Mouse (Mus musculus): Measurements from ENCODE around the gene Srrm4. TPM values are rescaled to one million over a fixed set of nuclear protein-coding genes. Genes with fewer than 3 reads are reported as not detected.

Gene Srrm4
- polyA plus RNA-seq, 1 experiment from 2014 or later, result 23.7 TPM

DNA sequence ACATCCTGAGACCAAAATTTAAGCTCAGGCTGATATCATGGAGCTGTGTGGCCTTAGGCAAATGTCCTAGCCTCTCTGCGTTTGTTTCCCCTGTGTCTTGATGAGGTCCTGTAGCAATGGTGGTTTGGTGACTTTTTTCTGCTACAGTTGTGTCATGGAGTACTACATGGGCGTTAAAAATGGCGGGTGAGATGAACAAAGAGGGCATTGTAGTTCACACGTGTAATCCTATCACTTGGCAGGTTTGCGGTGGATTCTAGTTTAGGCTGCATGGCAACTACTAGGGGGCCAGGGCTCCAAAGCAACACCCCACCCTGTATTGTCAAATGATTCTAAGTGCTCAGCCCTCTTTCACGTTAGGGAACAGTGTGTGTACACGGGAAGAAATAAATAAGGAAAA is 21.1 kb downstream of the Srrm4 start:
- Histone ChIP-seq H3K4me1 (peaks cover 60% of the 10 kb centered on the region), H3K27ac (peak overlapping the region; percentile 43; the same call in 1 of the 2 replicates), H3K4me2 (replicated peaks) (no peak overlapping the region), H3K36me3 (no peaks in the 10 kb centered on the region), H3K9ac (no peak overlapping the region), H3K4me3 (no peak overlapping the region), H3K27me3 (replicated peaks) (no peaks in the 10 kb centered on the region), H3K9me3 (no peaks in the 10 kb centered on the region)
- WGBS, result 49% methylated on average over 7 of the region's 7 CpGs
- no peak for ATAC-seq (ENCODE audit: low FRiP score, low read depth)

DNA sequence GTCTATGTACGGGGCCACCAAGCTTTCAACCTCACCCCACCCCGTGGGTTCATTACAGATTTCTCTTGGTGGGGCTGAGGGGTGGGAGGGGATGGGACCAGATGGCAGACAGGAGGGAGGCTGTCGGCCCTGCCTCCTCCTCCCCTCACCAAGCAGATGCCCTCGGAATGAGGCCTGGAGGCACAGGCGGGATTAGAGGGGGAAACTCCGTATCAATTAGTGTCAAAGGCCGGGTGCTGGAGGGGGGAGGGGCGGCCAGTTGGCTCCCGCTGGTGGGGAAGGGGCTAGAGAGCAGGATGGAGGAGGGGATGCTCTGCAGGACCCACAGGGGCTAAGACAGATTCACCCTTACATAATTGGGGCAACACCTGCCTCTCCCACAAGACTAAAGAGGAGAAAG is 22.0 kb downstream of the Srrm4 start:
- WGBS, result 4% methylated on average over 9 of the region's 9 CpGs
- Histone ChIP-seq H3K4me3 (no peak overlapping the region), H3K4me1 (peaks cover 58% of the 10 kb centered on the region), H3K9me3 (no peaks in the 10 kb centered on the region), H3K4me2 (replicated peaks) (peak overlapping the region; percentile 37), H3K27ac (0 out of 2 replicates have a peak overlapping the region, but pooled peaks have one; percentile 53), H3K9ac (peak overlapping the region; percentile 47; the same call in 1 of the 2 replicates), H3K27me3 (replicated peaks) (no peaks in the 10 kb centered on the region), H3K36me3 (no peaks in the 10 kb centered on the region)
- peak; percentile 75 for ATAC-seq (ENCODE audit: low FRiP score, low read depth)

DNA sequence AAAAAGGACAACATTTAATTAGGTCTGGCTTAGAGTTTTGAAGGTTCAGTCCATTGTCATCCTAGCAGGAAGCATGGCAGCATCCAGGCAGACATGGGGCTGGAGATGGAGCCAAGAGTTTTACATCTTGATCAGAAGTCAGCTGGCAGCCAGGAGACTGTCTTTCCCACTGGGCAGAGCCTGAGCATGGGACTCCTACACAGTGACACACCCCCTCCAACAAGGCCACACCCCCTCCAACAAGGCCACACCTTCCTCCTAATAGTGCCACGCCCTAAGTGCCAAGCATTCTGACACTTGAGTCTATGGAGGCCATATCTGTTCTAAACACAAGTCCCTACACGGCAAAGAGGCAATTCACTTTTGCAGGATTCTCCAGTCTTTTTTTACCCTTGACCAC is 23.6 kb downstream of the Srrm4 start:
- no peak for ATAC-seq (ENCODE audit: low FRiP score, low read depth)
- no peak overlapping the region for H3K4me2 ChIP-seq (replicated peaks)
- no peak overlapping the region for H3K4me3 ChIP-seq
- H3K36me3 ChIP-seq, result no peaks in the 10 kb centered on the region
- 91% methylated on average over 2 of the region's 2 CpGs for WGBS
- no peak overlapping the region for H3K9ac ChIP-seq
- peaks cover 42% of the 10 kb centered on the region for H3K4me1 ChIP-seq
- H3K9me3 ChIP-seq, result no peaks in the 10 kb centered on the region
- no peaks in the 10 kb centered on the region for H3K27me3 ChIP-seq (replicated peaks)
- H3K27ac ChIP-seq, result no peak overlapping the region

DNA sequence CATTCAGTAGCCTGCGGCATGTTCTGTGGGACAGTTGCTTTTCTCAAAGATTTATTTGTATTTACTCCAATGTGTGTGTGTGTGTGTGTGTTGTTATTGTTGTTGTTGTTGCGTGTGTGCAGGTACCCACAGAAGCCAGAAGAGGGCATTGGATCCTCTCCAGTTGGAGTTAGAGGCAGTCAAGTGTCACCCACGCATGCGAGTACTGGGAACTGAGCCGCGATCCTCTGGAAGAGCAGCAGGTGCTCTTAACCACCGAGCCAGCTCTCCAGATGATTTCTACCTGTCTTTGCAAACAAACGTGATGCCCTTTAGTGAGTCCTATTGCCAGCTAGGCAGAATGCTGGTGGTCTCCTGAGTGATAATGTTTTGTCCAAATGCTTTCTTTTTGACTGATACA is 24.3 kb downstream of the Srrm4 start:
- Histone ChIP-seq H3K4me1 (peaks cover 35% of the 10 kb centered on the region), H3K27me3 (replicated peaks) (no peaks in the 10 kb centered on the region), H3K9me3 (no peaks in the 10 kb centered on the region), H3K4me3 (no peak overlapping the region), H3K36me3 (no peaks in the 10 kb centered on the region), H3K4me2 (replicated peaks) (no peak overlapping the region), H3K27ac (no peak overlapping the region), H3K9ac (no peak overlapping the region)
- ATAC-seq (ENCODE audit: low FRiP score, low read depth), result no peak
- 90% methylated on average over 8 of the region's 8 CpGs for WGBS

DNA sequence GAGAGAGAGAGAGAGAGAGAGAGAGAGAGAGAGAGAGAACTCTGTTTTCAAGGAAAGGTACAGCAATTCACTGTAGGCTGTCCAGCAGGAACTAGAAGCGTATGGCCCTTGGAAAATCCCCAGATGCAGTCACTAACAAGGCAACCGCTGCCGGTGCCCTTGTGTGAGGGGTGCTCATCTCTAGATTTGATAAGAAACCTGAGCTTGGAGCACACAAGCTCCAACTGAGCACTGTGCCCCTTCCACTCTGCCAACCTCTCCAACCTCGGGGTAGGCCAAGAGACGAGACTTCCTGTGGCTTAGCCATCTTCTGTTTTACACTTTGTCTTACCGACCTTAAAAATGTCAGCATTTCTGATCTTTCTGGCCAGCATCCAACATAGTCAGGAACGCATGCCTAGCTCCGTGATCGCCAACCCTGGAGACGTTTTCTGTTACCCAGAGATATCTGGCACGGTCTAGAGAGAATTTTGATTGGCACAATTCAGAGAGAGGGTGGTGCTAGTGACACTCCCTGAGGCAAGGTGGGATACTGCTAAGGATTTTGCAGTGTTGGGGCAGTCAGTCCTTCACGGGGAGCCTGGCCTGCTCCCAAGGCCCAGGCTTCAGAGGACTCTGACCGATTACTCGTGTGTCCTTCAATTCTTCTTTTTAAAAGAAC is 25.1 kb downstream of the Srrm4 start:
- Histone ChIP-seq H3K36me3 (no peaks in the 10 kb centered on the region), H3K27ac (no peak overlapping the region), H3K9ac (no peak overlapping the region), H3K9me3 (no peaks in the 10 kb centered on the region), H3K4me3 (no peak overlapping the region), H3K27me3 (replicated peaks) (no peaks in the 10 kb centered on the region), H3K4me2 (replicated peaks) (no peak overlapping the region), H3K4me1 (peaks cover 29% of the 10 kb centered on the region)
- ATAC-seq (ENCODE audit: low FRiP score, low read depth), result no peak
- WGBS, result 78% methylated on average over 14 of the region's 14 CpGs

DNA sequence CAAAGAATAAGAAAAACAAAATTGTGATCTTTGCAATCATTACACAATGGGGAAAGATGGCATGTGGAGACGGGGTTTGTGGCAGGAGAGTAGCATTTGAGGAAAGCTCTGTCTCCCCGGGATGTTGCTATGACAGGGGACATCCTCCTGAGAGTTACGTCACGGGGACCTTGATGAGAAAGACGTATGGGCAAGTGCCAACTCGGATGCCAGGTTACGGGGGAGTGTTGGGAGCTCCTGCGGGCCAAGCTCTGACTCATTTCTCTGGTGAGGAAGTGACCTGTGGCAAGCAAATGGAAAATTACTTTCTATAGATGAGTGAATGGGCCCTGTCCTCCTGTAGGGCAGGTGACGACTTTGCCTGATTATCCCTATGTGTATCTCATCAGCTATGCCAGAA is 26.0 kb downstream of the Srrm4 start:
- Histone ChIP-seq H3K36me3 (no peaks in the 10 kb centered on the region), H3K27me3 (replicated peaks) (no peaks in the 10 kb centered on the region), H3K4me2 (replicated peaks) (no peak overlapping the region), H3K4me1 (peaks cover 19% of the 10 kb centered on the region), H3K27ac (no peak overlapping the region), H3K9ac (no peak overlapping the region), H3K4me3 (no peak overlapping the region), H3K9me3 (no peaks in the 10 kb centered on the region)
- ATAC-seq (ENCODE audit: low FRiP score, low read depth), result no peak
- 87% methylated on average over 9 of the region's 9 CpGs for WGBS

DNA sequence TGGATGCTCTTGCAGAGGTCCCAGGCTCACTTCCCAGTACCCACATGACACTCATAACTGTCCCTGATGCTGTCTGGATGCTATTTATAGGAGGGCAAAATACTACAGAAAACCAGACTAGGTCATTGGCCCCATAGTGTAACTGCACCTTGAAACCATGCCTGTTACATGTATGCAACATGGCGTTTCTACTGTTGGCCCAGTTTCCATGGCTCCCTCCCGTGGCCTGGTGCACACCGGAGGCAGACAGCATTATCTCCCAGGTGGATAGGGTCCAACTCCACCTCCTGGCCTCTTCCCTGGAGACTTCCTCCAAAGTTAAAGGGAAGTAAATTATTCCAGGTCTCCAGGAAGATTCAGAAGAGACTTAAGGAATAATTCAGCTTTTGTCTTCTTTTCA is 27.2 kb downstream of the Srrm4 start:
- Histone ChIP-seq H3K27me3 (replicated peaks) (no peaks in the 10 kb centered on the region), H3K4me2 (replicated peaks) (no peak overlapping the region), H3K4me3 (no peak overlapping the region), H3K4me1 (peaks cover 8% of the 10 kb centered on the region), H3K9me3 (no peaks in the 10 kb centered on the region), H3K36me3 (no peaks in the 10 kb centered on the region), H3K9ac (no peak overlapping the region), H3K27ac (no peak overlapping the region)
- 81% methylated on average over 3 of the region's 3 CpGs for WGBS
- no peak for ATAC-seq (ENCODE audit: low FRiP score, low read depth)

DNA sequence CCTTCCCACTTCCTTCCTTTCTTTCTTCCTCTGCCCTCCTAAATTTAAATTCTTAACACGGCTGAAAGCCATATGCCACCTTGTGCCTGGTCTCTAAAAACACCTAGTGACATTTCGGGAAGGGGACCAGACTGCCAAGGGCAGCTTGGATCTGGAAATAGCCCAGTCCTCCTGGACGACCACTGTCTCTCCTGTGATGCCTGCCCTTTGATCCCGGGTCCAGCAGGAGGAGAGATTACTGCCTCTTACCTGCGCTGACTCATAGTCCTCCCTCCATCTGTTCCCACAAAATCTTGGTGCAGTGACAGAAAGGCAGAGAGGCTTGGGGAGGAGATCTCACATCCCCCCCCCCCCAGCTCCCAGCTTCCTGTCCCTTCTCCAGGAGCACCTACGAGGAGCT is 27.9 kb downstream of the Srrm4 start:
- Histone ChIP-seq H3K9me3 (no peaks in the 10 kb centered on the region), H3K36me3 (no peaks in the 10 kb centered on the region), H3K27ac (no peak overlapping the region), H3K9ac (no peak overlapping the region), H3K4me2 (replicated peaks) (no peak overlapping the region), H3K27me3 (replicated peaks) (no peaks in the 10 kb centered on the region), H3K4me1 (peaks cover 2% of the 10 kb centered on the region; the same call in 1 of the 2 replicates), H3K4me3 (no peak overlapping the region)
- 72% methylated on average over 6 of the region's 6 CpGs for WGBS
- ATAC-seq (ENCODE audit: low FRiP score, low read depth), result no peak

DNA sequence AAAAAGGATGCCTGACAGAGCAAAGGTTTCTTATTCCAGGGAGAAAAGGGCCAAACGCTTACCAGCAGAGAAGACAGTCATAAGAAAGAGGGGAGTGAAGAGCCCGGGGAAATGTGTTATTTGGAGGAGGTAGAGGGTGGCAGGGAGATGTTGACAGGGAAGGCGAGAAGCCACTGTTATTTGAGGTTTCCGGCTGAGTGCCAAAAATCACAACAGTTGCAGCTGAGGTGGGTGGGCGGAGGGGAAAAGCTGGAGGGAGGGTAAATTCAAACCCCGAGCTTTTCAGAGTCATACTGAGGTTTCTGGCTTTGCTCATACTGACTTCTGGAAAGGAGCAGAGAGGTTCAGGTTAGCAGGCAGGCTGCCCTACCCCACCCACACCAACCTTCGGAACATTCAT is 32.5 kb downstream of the Srrm4 start:
- no peak overlapping the region for H3K9ac ChIP-seq
- H3K4me3 ChIP-seq, result no peak overlapping the region
- peaks cover 4% of the 10 kb centered on the region for H3K4me1 ChIP-seq
- 72% methylated on average over 7 of the region's 7 CpGs for WGBS
- no peak overlapping the region for H3K4me2 ChIP-seq (replicated peaks)
- no peak overlapping the region for H3K27ac ChIP-seq
- H3K36me3 ChIP-seq, result peaks cover 6% of the 10 kb centered on the region; the same call in 1 of the 2 replicates
- ATAC-seq (ENCODE audit: low FRiP score, low read depth), result no peak
- no peaks in the 10 kb centered on the region for H3K9me3 ChIP-seq
- no peaks in the 10 kb centered on the region for H3K27me3 ChIP-seq (replicated peaks)

DNA sequence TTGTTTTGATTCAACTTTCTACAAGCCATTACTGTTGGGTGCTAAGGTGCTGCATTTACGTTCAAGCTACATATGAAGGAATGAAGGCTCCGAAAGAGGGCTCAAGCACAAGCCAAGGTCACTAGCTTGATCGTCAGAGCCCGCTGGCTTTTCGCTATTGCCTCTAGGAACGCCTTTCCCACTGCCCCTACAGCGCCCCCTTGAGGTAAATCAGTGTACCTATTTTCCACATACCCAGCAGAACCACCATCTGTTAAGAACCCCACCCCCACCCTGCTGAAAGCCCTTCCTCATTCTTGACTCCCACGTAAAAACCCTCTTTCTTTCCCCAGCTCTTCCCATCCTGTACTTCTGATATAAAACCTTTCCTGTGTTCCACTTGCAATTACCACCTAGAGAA is 35.0 kb downstream of the Srrm4 start:
- no peaks in the 10 kb centered on the region for H3K9me3 ChIP-seq
- H3K9ac ChIP-seq, result no peak overlapping the region
- no peak overlapping the region for H3K4me2 ChIP-seq (replicated peaks)
- no peak overlapping the region for H3K4me3 ChIP-seq
- no peak for ATAC-seq (ENCODE audit: low FRiP score, low read depth)
- no peaks in the 10 kb centered on the region for H3K27me3 ChIP-seq (replicated peaks)
- peaks cover 8% of the 10 kb centered on the region for H3K4me1 ChIP-seq
- 38% methylated on average over 8 of the region's 8 CpGs for WGBS
- H3K36me3 ChIP-seq, result peaks cover 6% of the 10 kb centered on the region; the same call in 1 of the 2 replicates
- H3K27ac ChIP-seq, result no peak overlapping the region

DNA sequence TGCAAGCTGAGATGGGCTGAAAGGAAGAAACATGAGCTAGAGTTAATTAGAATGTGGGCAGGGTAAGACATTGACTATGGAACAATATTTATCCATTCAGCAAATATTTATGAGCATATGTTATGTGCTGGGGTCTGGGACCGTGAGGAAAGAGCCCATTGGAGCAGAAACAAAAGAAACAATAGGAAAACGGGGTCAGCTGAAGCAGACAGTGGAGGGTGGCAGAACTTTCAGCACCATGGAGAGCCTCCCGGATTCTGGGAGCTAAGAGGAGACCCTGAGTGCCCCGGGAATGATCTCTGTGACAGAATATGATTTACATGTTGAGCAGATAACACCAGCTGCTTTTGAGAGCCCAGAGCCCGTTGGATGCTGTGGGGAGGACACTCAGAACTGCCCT is 37.7 kb downstream of the Srrm4 start:
- peaks cover 26% of the 10 kb centered on the region; the same call in 1 of the 2 replicates for H3K36me3 ChIP-seq
- peaks cover 11% of the 10 kb centered on the region; the same call in 1 of the 2 replicates for H3K9me3 ChIP-seq
- H3K4me1 ChIP-seq, result peaks cover 8% of the 10 kb centered on the region
- no peak overlapping the region for H3K4me3 ChIP-seq
- H3K27ac ChIP-seq, result no peak overlapping the region
- no peak overlapping the region for H3K4me2 ChIP-seq (replicated peaks)
- WGBS, result 10% methylated on average over 5 of the region's 5 CpGs
- no peak overlapping the region for H3K9ac ChIP-seq
- no peak for ATAC-seq (ENCODE audit: low FRiP score, low read depth)
- no peaks in the 10 kb centered on the region for H3K27me3 ChIP-seq (replicated peaks)

DNA sequence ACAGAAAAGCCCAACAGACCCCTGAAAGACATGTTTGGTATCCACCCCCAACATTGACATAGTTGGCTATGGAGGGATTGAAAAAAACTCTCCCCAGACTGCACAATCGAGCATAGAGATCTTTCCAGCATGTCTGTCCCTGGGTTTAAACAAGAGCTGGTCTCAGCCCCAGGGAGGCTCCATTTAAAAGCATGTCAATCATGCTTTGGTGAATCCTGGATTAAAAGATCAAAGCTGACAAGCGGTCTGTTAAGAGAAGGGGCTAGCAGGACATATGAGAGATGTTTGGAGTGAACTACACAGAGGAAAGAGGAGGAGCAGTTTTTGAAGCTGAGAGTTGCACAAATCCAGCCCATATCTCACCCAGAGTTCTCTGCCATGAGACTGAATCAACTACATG is 38.5 kb downstream of the Srrm4 start:
- no peak for ATAC-seq (ENCODE audit: low FRiP score, low read depth)
- Histone ChIP-seq H3K36me3 (peaks cover 29% of the 10 kb centered on the region; the same call in 1 of the 2 replicates), H3K27ac (no peak overlapping the region), H3K9me3 (peaks cover 11% of the 10 kb centered on the region; the same call in 1 of the 2 replicates), H3K27me3 (replicated peaks) (no peaks in the 10 kb centered on the region), H3K9ac (no peak overlapping the region), H3K4me3 (no peak overlapping the region), H3K4me2 (replicated peaks) (no peak overlapping the region), H3K4me1 (peaks cover 8% of the 10 kb centered on the region)
- WGBS, result 71% methylated on average over 2 of the region's 2 CpGs

DNA sequence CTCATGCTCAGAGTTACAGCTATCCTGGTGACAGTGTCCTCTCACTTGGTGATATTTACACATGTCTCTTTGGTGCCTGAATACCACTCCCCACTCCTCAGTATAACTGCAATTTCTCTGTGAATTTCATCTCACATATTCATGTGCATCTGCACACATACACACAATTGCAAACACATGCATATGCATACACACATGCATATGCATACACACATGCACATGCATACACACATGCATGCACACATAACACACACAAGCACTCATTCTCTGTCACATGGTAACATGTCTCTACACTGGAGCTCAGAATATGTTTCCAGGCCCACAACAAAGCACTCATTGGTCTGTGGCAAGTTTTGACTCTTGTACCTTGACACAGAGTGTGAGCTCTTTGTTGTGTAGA is 39.0 kb downstream of the Srrm4 start:
- peaks cover 29% of the 10 kb centered on the region; the same call in 1 of the 2 replicates for H3K36me3 ChIP-seq
- H3K4me2 ChIP-seq (replicated peaks), result no peak overlapping the region
- no peak overlapping the region for H3K27ac ChIP-seq

More for the DNA sequence above, 39.0 kb downstream of the Srrm4 start:
- ATAC-seq (ENCODE audit: low FRiP score, low read depth), result no peak
- H3K4me3 ChIP-seq, result no peak overlapping the region
- no peaks in the 10 kb centered on the region for H3K27me3 ChIP-seq (replicated peaks)
- H3K9ac ChIP-seq, result no peak overlapping the region
- H3K9me3 ChIP-seq, result peaks cover 11% of the 10 kb centered on the region; the same call in 1 of the 2 replicates
- H3K4me1 ChIP-seq, result peaks cover 8% of the 10 kb centered on the region

Measured in neural tube, embryonic 12.5 days (tissue).